Mouse (Mus musculus) gastrocnemius, adult 18-20 months (tissue): Measurements from ENCODE around the gene Ino80. TPM values are rescaled to one million over a fixed set of nuclear protein-coding genes. Genes with fewer than 3 reads are reported as not detected.

Experiments
- DNase-seq: peaks from one replicate; pipeline ENCODE4 v3.0.0; 2021; ENCODE audit warnings: low spot score
- total RNA-seq, 2 experiments: library from RNA; stranded (reverse); gene quantifications; 2 replicates each; pipeline ENCODE4 v1.2.3; 2021

Gene Ino80
- total RNA-seq, 2 experiments from 2014 or later, result 11.2 to 12.1 TPM

- no peak for DNase-seq
Observed at GRCm38 (mm10) chr2:119324576-119325318, 152.7 kb downstream of the Ino80 start.

GRCm38 (mm10) chr2:119323866-119324575 lies 153.5 kb downstream of the Ino80 start:
- DNase-seq, result no peak

Other genes starting within 250 kb of the Ino80 start
- not detected for gene Ppp1r14d, start 247.8 kb downstream of the Ino80 start, total RNA-seq
- not detected for gene Spint1, start 240.3 kb downstream of the Ino80 start, total RNA-seq
- not detected for gene Rhov, start 206.4 kb downstream of the Ino80 start, total RNA-seq
- gene Vps18, start 188.9 kb downstream of the Ino80 start, total RNA-seq, result 10 to 100 TPM; 10.1 to 10.2 TPM
- gene Dll4, start 151.9 kb downstream of the Ino80 start, total RNA-seq, result 1 to 10 TPM; 3.2 to 4.5 TPM
- 100 to 1,000 TPM in 1 of 2 experiments, 10 to 100 TPM in 1; 50.6 to 108 TPM for gene Chac1, start 126.5 kb downstream of the Ino80 start, total RNA-seq
- 1 to 10 TPM; 1.2 to 1.9 TPM for gene Exd1, start 69.9 kb upstream of the Ino80 start, total RNA-seq
- gene Chp1, start 70.0 kb upstream of the Ino80 start, total RNA-seq, result 10 to 100 TPM; 75.7 to 78.6 TPM
- gene Nusap1, start 140.6 kb upstream of the Ino80 start, total RNA-seq, result under 1 TPM; 0.07 to 0.21 TPM
- gene Oip5, start 140.8 kb upstream of the Ino80 start, total RNA-seq, result not detected
- gene Ndufaf1, start 185.1 kb upstream of the Ino80 start, total RNA-seq, result 10 to 100 TPM; 44.9 to 46.8 TPM
- 10 to 100 TPM; 28.0 to 28.8 TPM for gene Rtf1, start 197.4 kb upstream of the Ino80 start, total RNA-seq